ENCODE assay signal across 12 mouse cellular contexts in the genomic region with DNA sequence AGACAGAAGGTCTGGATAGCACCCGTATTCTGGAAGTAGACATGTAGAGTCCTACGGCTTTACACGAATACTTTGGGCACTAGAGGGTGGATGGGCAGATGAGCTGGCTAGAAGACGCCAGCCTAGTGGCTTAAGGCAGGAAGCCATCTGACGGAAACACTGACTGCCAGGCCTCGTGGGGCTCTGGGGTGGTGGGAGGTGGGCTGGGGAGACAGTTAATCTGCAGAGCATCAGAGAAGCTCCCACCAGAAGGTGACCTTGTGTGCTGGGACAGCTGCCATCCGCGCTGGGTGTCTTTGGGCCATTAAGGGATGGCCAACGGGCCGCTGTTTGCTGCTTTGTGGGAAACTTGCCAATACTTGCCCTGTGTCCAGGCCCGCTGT. TPM values are rescaled to one million over a fixed set of nuclear protein-coding genes. Genes with fewer than 3 reads are reported as not detected.
DNase-seq lines count a peak whose midpoint lies in the region; ATAC-seq and TF ChIP-seq lines count a peak whose summit lies in the region.
"Had no signal": no experiment of that assay in that cellular context is flagged by ENCODE, and none has a peak within 500 bp of the region (broad histone marks: within the 10 kb centered on the region; RNA-seq: fewer than 3 reads in every experiment).

No protein-coding gene starts in this region.

- no peak overlapping the region for H3K4me2 ChIP-seq in forebrain, postnatal 0 days (ENCODE audit: low read depth)
- no peak overlapping the region for H3K4me2 ChIP-seq in midbrain, embryonic 16.5 days (ENCODE audit: low read length)

- H3K9ac ChIP-seq in forebrain, postnatal 0 days: peak overlapping the region; percentile 18; the same call in 1 of the 2 replicates
- H3K9ac ChIP-seq in midbrain, embryonic 16.5 days (ENCODE audit: low read depth, low read length): no peak overlapping the region; the same call in 1 of the 2 replicates

- H3K27me3 ChIP-seq in megakaryocyte, embryonic 14.5 days (replicated peaks): peaks cover 9% of the 10 kb centered on the region
- H3K27me3 ChIP-seq in forebrain, postnatal 0 days (ENCODE audit: insufficient read depth, low read length): no peaks in the 10 kb centered on the region
- no peaks in the 10 kb centered on the region for H3K27me3 ChIP-seq in midbrain, embryonic 16.5 days (ENCODE audit: control insufficient read depth, insufficient read depth, low read depth, low read length)

- WGBS in forebrain, postnatal 0 days: 52% methylated on average over 11 of the region's 11 CpGs
- 37% methylated on average over 11 of the region's 11 CpGs for WGBS in midbrain, embryonic 16.5 days

- H3K4me3 ChIP-seq in megakaryocyte, embryonic 14.5 days (replicated peaks): peak overlapping the region; percentile 92
- no peak overlapping the region for H3K4me3 ChIP-seq in forebrain, postnatal 0 days (ENCODE audit: low read depth, low read length)
- no peak overlapping the region for H3K4me3 ChIP-seq in midbrain, embryonic 16.5 days (ENCODE audit: low read depth, low read length)

- peak overlapping the region; percentile 79 for H3K27ac ChIP-seq in forebrain, postnatal 0 days (ENCODE audit: low read depth, low read length)
- peak overlapping the region; percentile 47 for H3K27ac ChIP-seq in midbrain, embryonic 16.5 days (ENCODE audit: low read length)

- peak; percentile 51 for DNase-seq in cerebellum, adult 9-10 months
- no peak for DNase-seq in forebrain, postnatal 0 days
- DNase-seq in adrenal gland, adult 18-20 months (ENCODE audit: low spot score in 2 of 2): no peak
- DNase-seq in yolk sac, embryonic 10.5 days (ENCODE audit: low spot score): no peak
- DNase-seq: adrenal gland, adult 2 months; heart, postnatal 14 days had no signal

- H3K36me3 ChIP-seq in megakaryocyte, embryonic 14.5 days (replicated peaks; ENCODE audit: low read length): no peaks in the 10 kb centered on the region
- peaks cover 34% of the 10 kb centered on the region for H3K36me3 ChIP-seq in forebrain, postnatal 0 days (ENCODE audit: insufficient read depth)
- H3K36me3 ChIP-seq in midbrain, embryonic 16.5 days (ENCODE audit: control insufficient read depth, insufficient read depth, low read length): peaks cover 14% of the 10 kb centered on the region; the same call in 1 of the 2 replicates

- no peak for TF ChIP-seq CTCF in forebrain, postnatal 0 days (IDR thresholded peaks at IDR 0.05; ENCODE audit: low read depth)

- H3K4me1 ChIP-seq in megakaryocyte, embryonic 14.5 days: peaks cover 80% of the 10 kb centered on the region
- peaks cover 6% of the 10 kb centered on the region; the same call in 1 of the 2 replicates for H3K4me1 ChIP-seq in forebrain, postnatal 0 days (ENCODE audit: insufficient read depth)
- H3K4me1 ChIP-seq in midbrain, embryonic 16.5 days (ENCODE audit: control insufficient read depth, insufficient read depth, low read length): peaks cover 17% of the 10 kb centered on the region

- ATAC-seq in megakaryocyte, adult 5-6 weeks (ENCODE audit: poor library complexity, severe bottlenecking): no peak
- peak; percentile 23 for ATAC-seq in forebrain, postnatal 0 days
- peak; percentile 18; the same call in 1 of the 2 replicates for ATAC-seq in midbrain, embryonic 16.5 days
- ATAC-seq in megakaryocyte progenitor cell, adult 5-6 weeks (replicated peaks; ENCODE audit: poor library complexity): no peak

- H3K9me3 ChIP-seq in megakaryocyte, embryonic 14.5 days: no peaks in the 10 kb centered on the region
- no peaks in the 10 kb centered on the region for H3K9me3 ChIP-seq in forebrain, postnatal 0 days (ENCODE audit: low read length)
- no peaks in the 10 kb centered on the region for H3K9me3 ChIP-seq in midbrain, embryonic 16.5 days (replicated peaks; ENCODE audit: control insufficient read depth, low read length, poor library complexity, severe bottlenecking)

RNA-seq across cellular contexts. Expression of gene Lactbl1, which starts 30.1 kb away (rescaled TPM):
- 0.04 TPM in 1 of 2 replicates, not detected in the other for polyA plus RNA-seq in megakaryocyte, embryonic 14.5 days (2012; ENCODE audit: insufficient read depth, low replicate concordance)
- not detected in 2 replicates for total RNA-seq in megakaryocyte, adult 5-6 weeks (2015)
- total RNA-seq in megakaryocyte, adult 5-6 weeks (2017): 0.16 TPM in 1 of 2 replicates, not detected in the other
- total RNA-seq in forebrain, postnatal 0 days (2014; rRNA removed): 0.15 and 0.24 TPM in 2 replicates
- 0.05 and 0.10 TPM in 2 replicates for polyA plus RNA-seq in forebrain, postnatal 0 days (2015; fragmentation: Nextera tagmentation; extraction: Ambion mirVana)
- polyA plus RNA-seq in midbrain, embryonic 16.5 days (2015; fragmentation: Nextera tagmentation; extraction: Ambion mirVana): 0.06 and 0.08 TPM in 2 replicates
- total RNA-seq in megakaryocyte progenitor cell, adult 5-6 weeks (2015): 0.07 and 0.20 TPM in 2 replicates
- 0.03 and 0.08 TPM in 2 replicates for total RNA-seq in megakaryocyte progenitor cell, adult 5-6 weeks (2017)
- not detected for total RNA-seq in adrenal gland, adult 18-20 months (2021)
- total RNA-seq: adrenal gland, adult 2 months; heart, postnatal 14 days had no signal
- polyA plus RNA-seq: adrenal gland, adult 2 months; large intestine, adult 2 months; limb, embryonic 11.5 days had no signal

RNA-seq across cellular contexts. Expression of gene Tex46, which starts 42.3 kb away (rescaled TPM):
- polyA plus RNA-seq in megakaryocyte, embryonic 14.5 days (2012; ENCODE audit: insufficient read depth, low replicate concordance): not detected in 2 replicates
- total RNA-seq in megakaryocyte, adult 5-6 weeks (2015): not detected in 2 replicates
- total RNA-seq in megakaryocyte, adult 5-6 weeks (2017): not detected in 2 replicates
- total RNA-seq in forebrain, postnatal 0 days (2014; rRNA removed): not detected in 2 replicates
- polyA plus RNA-seq in forebrain, postnatal 0 days (2015; fragmentation: Nextera tagmentation; extraction: Ambion mirVana): not detected in 2 replicates
- not detected in 2 replicates for polyA plus RNA-seq in midbrain, embryonic 16.5 days (2015; fragmentation: Nextera tagmentation; extraction: Ambion mirVana)
- not detected in 2 replicates for total RNA-seq in megakaryocyte progenitor cell, adult 5-6 weeks (2015)
- total RNA-seq in megakaryocyte progenitor cell, adult 5-6 weeks (2017): not detected in 2 replicates
- not detected for total RNA-seq in adrenal gland, adult 18-20 months (2021)
- total RNA-seq: adrenal gland, adult 2 months; heart, postnatal 14 days had no signal
- polyA plus RNA-seq: adrenal gland, adult 2 months; large intestine, adult 2 months; limb, embryonic 11.5 days had no signal

RNA-seq across cellular contexts. Expression of gene Kdm1a, which starts 50.0 kb away (rescaled TPM):
- 7.1 and 8.2 TPM in 2 replicates for polyA plus RNA-seq in megakaryocyte, embryonic 14.5 days (2012; ENCODE audit: insufficient read depth, low replicate concordance)
- total RNA-seq in megakaryocyte, adult 5-6 weeks (2015): 24.1 and 25.8 TPM in 2 replicates
- total RNA-seq in megakaryocyte, adult 5-6 weeks (2017): 36.6 and 48.6 TPM in 2 replicates
- 216 and 242 TPM in 2 replicates for total RNA-seq in forebrain, postnatal 0 days (2014; rRNA removed)
- 46.6 and 51.9 TPM in 2 replicates for polyA plus RNA-seq in forebrain, postnatal 0 days (2015; fragmentation: Nextera tagmentation; extraction: Ambion mirVana)
- 59.4 and 61.4 TPM in 2 replicates for polyA plus RNA-seq in midbrain, embryonic 16.5 days (2015; fragmentation: Nextera tagmentation; extraction: Ambion mirVana)
- total RNA-seq in megakaryocyte progenitor cell, adult 5-6 weeks (2015): 35.7 and 46.3 TPM in 2 replicates
- 78.2 and 80.5 TPM in 2 replicates for total RNA-seq in megakaryocyte progenitor cell, adult 5-6 weeks (2017)
- total RNA-seq in adrenal gland, adult 18-20 months (2021): 10 to 100 TPM; 36.2 to 36.6 TPM

Comparison
In these comparisons a context has a peak if more than half of its experiments do, and no peak if none do; other contexts are left out.
1. ATAC-seq: peak in forebrain, postnatal 0 days (single experiment) and midbrain, embryonic 16.5 days (single experiment); none in megakaryocyte, adult 5-6 weeks (single experiment) and megakaryocyte progenitor cell, adult 5-6 weeks (single experiment).